Mouse (Mus musculus) heart, adult 9 months (tissue): ENCODE measurements around the gene Skp2.

Source experiments
- DNase-seq, 2 experiments: peaks; one replicate each; pipeline ENCODE4 v3.0.0; 2022; ENCODE audit warnings: low spot score in 2 of 2

Gene Skp2

GRCm38 (mm10) chr15:9075608-9076200 is 79.5 kb downstream of the Skp2 start:
- no peak for DNase-seq

- peak; percentile 21 to 29 for DNase-seq
These were observed 80.6 kb downstream of the Skp2 start for GRCm38 (mm10) chr15:9074671-9075070.

GRCm38 (mm10) chr15:9074139-9074538 is 81.1 kb downstream of the Skp2 start:
- no peak for DNase-seq

GRCm38 (mm10) chr15:9073684-9074083 is 81.5 kb downstream of the Skp2 start:
- DNase-seq = no peak

GRCm38 (mm10) chr15:9073067-9073608 is 82.1 kb downstream of the Skp2 start:
- no peak for DNase-seq

GRCm38 (mm10) chr15:9072630-9073029 is 82.6 kb downstream of the Skp2 start:
- peak; percentile 15 to 56 for DNase-seq

- DNase-seq = peak; percentile 47 to 56
These were observed 83.4 kb downstream of the Skp2 start for GRCm38 (mm10) chr15:9071556-9072544.

GRCm38 (mm10) chr15:9070912-9071555 is 84.2 kb downstream of the Skp2 start, which contains the start of gene Nadk2:
Gene Nadk2 (plus strand): TSS chr15:9071260.
- peak; percentile 99 for DNase-seq

- peak in 1 of 2 experiments; percentile 13 for DNase-seq
These were observed 84.9 kb downstream of the Skp2 start for GRCm38 (mm10) chr15:9070353-9070752.

GRCm38 (mm10) chr15:9068881-9069280 is 86.3 kb downstream of the Skp2 start:
- DNase-seq = no peak
